Mouse (Mus musculus) cerebellum, adult 9-10 months (tissue): ENCODE measurements around the gene Ccdc89.

Experiments
- DNase-seq: peaks from one replicate; pipeline ENCODE4 v3.0.0; 2022

The Ccdc89 gene

DNA sequence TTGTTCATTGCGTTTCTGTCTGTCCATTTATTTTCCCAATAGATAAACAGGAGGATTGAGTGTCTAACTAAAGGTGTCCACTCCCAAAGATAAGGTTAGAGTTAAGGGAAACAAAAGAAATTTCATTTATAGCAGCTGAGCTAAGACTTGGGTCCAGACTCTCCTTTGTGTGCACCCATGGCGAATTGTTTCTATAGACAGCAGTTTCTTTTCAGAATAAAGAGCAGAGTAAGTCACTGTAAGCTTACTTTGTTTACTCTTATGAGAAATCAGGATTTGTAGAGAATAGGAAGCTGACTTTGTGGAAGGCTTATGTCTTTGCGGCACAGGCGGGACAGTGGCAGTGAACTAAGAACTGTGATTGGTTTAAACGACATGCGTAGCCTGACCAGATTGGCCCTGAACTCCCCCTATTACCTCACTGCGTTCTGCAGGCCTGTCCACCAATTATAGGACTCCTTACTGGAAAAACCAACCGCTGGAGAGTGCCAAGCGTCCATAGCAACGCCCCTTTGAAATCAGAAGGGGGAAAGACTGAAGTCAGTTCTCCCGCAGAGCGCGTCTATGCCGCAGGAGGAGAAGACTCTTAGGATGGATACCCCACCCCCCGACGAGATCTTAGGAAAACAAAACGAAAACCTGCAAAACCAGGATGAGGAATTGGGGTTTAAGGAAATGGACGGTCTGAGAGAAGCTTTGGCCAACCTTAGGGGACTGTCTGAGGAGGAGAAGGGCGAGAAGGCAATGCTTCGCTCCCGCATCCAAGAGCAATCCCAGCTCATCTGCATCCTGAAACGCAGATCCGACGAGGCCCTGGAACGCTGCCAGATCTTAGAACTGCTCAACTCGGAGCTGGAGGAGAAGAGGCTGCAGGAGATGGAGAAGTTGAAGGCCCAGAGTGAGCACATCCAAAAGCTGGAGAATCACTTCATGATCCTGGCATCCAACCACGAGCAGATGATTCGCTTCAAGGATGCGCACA is at the start of gene Ccdc89:
Ccdc89 (plus strand) TSS at position 558 of the 982 bp plus-strand sequence.
- peak; percentile 89 for DNase-seq

DNA sequence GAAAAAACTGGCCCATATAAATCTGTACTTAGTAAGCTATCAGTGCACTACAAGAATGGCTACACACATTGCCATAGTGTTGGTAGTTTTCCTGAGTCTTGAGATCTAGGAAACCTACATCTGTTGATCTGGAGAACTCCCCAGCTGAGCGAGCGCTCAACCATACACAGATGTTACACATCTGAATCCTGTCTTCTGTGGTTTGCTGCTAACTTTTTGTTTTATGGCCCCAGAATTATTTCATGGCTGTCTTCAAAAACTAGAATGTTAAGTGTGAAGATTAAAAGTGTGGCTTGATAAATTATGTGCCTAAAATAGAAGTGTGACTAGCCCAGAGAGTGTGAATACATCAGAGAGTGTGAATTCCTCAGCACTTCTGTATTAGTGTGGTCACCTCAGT is 42.0 kb upstream of the Ccdc89 start:
- DNase-seq: no peak

DNA sequence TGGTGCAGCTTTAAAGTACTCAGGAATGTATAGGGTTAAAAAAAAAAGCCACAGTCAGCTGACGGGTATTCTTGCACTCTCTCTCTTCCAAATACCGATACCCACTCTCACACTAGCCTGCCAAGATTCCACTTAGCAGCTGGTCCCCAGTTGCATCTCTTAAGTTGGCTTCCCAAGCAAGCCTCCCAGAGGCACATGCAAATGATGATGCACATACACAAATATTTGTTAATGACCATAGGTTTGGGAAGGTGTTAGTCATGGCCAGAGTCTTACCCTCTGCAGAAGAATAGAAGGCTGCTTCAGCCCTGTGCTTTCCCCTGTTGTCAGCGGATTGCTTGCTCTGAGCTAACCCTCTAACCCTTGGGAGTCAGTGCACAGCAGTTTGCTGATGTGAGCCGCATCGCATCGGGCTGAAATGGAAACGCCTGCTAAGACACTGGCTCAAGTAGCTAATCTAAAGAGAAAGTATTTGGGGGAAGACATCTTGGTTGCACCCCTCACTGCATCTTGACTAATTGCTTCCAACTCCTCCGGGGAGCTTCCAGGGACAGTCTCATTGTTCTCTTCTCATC is 39.4 kb upstream of the Ccdc89 start:
- DNase-seq: no peak

DNA sequence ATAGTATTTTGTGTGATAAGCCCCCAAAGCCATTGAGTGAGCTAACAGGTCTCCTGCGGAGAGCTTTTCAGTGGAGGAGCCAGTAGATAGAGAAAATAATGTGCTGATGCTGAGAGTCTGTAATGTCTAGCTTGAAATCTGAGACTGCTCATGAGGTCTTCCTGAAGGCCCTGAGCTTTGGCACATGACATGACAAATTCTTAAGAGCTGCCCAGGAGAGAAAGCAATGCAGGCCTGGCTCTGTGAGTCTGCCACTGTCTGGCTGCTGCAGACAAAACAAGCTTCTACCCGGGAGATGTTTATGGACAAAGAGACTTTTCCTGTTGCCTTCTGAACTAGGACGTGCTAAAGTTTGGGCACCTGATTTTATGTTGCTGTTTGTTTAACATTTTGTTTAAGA is 36.6 kb upstream of the Ccdc89 start:
- no peak for DNase-seq

DNA sequence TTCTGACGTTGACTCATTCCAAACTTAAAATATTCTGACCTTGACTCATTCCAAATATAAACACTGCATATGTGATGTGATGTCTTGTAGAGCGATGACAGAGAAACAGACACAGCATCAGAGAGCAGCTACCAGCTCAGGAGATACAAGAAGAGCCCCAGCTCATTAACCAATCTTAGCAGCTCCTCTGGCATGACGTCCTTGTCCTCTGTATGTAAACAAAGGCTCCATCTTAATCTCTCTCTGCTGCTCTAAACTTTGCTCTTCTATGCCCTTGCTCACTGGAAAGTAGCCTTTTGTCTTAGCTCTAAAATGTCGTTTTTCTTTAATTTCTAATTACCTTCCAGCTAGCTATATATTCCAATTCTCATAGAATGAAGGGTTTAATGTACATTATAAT is 31.3 kb upstream of the Ccdc89 start:
- no peak for DNase-seq

DNA sequence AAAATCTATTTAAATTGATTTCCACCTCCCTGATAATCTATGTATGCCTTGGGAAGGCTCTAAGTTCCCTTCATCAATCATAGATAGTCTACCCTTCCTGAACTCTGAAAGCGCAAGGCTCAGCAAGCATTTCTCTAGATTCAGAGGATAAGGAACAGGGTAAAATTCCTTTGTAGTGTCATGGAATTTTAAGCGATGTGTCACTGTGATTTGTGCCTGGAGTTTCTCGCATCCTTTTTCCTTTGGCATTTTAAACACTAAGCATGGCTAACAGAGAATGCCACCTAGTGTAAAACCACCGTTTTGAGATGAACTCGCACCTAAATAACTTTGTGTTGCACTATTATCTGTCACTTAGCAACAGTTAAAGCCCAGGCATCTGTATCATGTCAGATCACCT is 30.4 kb upstream of the Ccdc89 start:
- no peak for DNase-seq

DNA sequence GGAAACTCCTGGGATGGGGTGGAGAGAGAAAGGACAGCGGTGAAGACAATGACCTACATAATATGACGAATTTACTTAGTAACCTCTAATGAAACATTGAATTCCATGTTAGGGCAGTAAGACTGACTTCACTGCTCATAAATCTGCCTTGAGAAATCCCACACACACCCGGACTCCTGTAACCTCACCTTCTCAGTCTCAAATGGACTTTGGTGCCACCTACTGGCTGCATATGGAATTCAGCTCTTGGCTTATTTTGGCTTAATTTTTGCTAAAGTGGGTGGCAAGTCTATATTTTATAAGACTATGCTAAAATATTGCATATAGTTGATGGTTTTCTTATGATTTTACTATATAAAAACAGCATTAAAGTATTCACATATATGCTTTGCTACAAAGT is 16.4 kb upstream of the Ccdc89 start:
- peak; percentile 74 for DNase-seq

DNA sequence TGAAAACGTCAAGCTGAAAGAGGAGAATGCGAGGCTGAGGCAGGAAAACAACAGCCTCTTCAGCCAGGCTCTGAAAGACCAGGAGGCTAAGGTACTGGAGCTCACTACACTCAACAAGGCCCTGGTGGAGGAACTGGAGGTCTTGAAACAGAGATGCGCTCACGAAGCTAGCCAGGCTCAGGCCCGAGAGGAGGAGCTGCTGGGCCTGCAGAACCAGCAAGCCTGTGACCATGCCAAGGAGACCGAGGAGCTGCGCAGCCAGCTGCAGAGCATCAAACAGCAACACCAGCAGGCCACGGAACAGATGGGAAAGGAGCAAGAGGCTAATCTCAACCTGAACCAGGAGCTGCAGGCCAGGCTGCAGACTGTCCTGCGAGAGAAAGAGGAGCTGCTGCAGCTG is 629 bp downstream of the Ccdc89 start:
- no peak for DNase-seq

DNA sequence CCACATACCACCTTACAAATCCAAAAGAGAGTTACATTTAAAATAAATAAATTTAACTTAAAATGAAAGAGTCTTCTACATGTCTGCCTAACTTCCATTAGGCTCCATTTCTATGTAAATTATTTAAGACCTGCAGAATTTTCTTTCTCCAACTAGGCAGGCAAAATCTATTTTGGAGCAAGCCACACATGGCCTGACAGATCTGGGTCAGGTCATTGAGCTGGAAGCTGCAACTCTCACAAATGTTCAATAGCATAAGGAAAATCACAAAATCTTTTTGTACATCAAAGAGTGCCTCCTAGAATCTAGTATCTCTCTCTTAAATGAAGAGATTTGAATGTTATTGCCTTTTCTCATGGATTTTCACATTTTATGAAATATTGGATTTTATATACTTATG is 5.8 kb downstream of the Ccdc89 start:
- peak; percentile 51 for DNase-seq

DNA sequence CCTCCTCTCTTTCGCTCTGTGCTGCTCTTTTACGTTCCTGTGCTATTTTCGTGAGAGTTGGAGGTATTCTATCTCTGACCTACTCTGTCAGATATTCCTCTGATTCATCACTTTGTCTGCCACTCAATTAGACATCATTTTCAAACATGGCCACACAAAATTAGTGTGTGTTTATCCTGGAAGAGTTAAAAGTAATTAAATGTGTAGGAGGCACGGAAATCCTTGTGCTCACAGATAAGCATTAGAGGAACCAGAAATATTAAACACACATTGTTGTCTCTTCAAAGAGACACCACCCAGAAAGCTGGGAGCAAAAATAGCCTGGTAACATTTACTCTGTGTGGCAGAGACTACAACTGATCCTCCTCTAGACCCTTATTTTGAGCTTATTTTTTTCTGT is 13.7 kb downstream of the Ccdc89 start:
- DNase-seq: no peak

DNA sequence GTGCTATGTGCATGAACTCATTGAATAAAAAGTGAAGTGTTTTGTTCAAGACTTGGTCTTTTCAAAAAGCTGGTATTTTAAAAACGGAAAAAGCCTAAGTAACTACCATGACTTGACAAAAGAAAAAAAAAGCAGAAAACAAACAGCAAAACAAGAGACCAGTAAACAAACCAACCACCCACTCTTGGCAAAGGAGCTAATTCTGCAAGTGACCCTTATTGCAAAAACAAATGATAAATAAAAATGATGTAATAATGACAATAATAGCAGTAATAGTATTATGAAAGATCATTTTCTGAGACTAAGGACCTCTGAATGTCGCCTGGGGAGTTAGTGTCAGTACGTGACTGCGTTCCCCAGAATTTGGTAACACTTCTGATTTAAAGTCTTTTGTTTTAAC is 15.7 kb downstream of the Ccdc89 start:
- DNase-seq: peak; percentile 65

DNA sequence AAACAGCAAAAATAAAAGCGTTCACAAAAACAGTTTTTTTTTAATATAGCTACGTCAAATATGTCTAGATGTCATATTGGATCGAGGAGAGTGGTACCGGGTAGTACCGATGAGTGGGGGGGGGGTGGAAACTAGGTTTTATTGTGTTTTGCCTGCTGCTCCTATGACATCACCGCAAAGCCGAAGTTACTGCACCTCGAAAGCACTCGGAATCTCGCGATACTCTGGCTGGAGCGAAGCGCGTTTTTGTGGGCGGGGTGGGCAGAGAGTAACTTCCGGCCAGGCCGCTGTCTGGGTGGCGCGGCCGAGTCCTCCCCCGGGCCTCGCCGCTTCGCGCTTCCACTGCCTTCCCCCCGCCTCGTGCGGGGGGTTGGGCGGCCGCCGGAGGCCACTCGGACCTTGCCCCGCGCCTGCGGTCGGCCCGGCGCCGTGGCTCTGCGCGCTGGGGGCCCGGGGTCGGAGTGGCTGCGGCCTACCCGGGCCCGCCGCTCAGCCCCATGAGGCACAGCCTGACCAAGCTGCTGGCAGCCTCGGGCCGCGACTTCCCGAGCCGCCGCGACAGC is 16.2 kb downstream of the Ccdc89 start, which contains the start of gene Crebzf:
Crebzf (plus strand) TSS at position 212 of the 563 bp plus-strand sequence.
- peak; percentile 96 for DNase-seq

DNA sequence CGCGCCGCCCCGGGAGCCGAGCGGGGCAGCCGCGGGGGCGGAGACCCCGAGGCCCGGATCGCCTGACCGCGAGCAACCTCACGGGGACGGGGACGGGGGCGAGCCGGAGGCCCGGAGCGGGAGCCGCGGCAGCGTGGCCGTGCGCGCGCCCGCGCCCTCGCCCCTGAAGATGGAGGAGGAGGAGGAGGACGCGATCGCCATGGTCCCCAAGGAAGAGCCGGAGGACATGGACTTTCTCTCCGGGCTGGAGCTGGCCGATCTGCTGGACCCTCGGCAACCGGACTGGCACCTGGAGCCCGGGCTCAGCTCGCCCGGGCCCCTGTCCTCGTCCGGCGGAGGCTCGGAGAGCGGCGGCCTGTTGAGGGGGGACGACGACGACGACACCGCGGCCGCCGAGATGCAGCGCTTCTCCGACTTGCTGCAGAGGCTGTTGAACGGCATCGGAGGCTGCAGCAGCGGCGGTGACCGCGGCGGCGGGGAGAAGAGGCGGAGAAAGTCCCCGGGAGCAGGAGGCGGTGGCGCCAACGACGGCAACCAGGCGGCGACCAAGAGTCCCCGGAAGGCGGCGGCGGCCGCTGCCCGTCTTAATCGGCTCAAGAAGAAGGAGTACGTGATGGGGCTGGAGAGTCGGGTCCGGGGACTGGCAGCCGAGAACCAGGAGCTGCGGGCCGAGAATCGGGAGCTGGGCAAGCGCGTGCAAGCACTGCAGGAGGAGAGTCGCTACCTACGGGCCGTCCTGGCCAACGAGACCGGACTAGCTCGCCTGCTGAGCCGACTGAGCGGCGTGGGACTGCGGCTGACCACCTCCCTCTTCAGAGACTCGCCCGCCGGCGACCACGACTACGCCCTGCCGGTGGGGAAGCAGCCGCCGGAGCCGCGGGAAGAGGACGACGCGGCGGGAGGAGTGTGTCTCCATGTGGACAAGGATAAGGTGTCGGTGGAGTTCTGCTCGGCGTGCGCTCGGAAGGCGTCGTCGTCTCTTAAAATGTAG is 17.0 kb downstream of the Ccdc89 start:
- peak; percentile 73 for DNase-seq

DNA sequence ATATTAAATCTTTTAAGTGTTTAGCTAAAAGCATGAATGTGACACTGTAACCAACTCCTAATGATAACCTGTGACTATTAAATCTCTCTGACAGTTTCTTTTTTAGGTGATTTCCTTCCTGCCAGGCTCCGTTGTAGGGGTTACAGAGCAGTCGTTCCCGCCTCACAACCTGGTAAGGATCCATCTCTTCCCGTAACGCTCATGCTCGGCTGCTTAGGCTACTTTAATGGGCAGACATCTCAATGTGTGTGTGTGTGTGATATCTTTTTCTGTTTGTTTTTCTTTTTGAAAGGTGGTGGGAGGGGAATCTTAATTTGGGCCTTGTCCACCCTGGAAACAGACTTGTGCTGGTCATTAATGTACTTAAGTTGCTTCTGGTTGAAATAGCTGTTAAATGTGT is 17.8 kb downstream of the Ccdc89 start:
- DNase-seq: peak; percentile 35

DNA sequence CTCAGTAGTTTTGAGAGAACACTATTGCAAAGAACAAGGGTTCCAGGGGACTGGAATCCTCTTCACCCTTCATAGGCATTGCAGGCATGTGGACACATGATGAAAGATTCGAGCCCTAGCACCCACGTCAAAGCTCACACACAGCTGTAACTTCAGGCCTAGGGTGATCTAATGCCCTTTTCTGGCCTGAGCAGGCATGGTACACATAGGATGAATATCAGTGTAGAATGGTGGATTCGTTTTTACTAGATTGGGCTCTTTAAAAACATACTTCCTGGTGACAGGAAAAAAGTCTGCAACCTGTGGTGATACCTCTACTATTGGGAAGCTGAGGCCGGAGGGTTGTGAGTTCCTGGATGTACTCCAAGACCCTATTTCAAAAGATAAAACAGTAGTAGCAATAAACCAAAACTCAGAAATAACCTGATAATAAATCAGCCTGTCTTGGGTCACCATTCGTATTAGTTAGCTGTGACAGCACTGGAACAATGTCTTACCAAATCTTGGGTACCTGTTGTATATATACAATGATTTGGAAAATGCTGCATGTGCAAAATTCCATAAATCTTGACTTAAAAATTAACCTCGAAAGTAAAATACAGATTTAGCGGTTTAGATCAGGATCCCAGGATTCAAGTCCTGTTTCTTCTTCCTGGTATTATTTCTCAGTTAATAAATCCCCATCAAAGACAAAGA is 29.9 kb downstream of the Ccdc89 start:
- no peak for DNase-seq

DNA sequence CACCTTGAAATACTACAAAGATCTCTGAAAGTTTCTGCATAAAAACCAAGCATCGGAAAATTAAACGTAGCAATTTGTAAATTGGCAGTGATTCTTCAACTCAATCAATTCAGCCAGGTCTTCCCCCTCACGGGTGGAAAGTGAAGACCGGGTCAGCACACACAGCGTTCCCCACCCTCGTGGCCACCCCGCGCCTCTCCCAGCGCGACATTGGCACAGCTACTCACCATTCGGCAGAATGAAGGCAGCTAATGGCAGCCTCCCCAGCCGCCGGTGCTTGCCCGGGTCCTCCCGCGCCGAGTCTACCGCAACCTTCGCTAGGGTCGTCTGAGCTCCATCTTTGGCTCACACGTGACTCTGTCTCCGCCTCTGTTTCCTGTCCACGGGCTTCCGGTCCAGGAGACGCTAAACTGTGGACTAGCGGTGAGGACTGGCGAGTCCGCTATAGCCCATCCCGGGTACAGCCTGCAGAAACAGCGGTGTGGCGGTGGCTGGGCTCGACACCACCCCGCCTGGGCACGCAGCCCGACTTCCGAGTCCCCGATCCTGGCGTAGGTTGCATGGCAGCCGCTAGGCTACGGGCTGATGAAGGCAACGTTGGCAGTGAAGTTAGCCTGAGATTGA is 30.6 kb downstream of the Ccdc89 start, which contains the start of gene Tmem126a:
Tmem126a (minus strand) TSS at position 385 of the 624 bp plus-strand sequence.
- peak; percentile 86 for DNase-seq

DNA sequence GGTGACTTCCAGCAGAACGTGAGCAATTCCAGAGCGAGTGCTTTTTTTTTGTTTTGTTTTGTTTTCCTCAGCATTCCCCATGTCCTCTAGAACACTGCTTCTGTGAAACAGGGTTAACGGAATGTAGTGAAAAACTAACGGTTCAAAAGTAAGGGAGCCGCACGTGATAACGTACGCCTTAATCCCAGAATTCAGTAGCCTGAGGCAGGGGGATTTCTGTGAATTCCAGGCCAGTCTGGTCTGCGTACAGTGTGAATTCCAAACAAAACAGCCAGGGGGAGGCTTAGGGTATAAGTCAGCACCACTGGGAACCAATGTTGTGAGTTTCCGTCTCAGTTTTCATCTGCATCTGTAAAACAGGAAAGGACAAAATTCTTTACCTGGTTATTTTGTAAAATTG is 31.1 kb downstream of the Ccdc89 start:
- DNase-seq: peak; percentile 57

DNA sequence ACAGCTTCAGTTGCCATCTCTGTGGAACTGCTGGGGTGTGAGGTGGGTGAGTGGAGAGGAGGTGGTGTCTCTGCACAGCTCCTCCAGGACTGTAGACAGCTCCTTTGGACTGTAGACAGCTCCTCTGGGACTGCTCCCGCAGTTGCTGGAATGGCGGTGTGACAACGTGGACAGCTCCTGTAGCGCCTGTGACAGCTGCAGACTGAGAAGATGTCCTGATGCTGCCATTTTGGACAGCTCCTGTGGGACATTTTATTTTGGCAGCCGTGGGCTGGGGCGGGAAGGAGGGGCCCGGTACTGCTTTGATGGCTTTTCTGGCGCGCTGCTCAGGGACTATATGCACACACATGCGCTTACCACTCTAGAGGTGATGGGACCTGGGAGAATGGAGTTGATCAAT is 34.0 kb downstream of the Ccdc89 start:
- no peak for DNase-seq

DNA sequence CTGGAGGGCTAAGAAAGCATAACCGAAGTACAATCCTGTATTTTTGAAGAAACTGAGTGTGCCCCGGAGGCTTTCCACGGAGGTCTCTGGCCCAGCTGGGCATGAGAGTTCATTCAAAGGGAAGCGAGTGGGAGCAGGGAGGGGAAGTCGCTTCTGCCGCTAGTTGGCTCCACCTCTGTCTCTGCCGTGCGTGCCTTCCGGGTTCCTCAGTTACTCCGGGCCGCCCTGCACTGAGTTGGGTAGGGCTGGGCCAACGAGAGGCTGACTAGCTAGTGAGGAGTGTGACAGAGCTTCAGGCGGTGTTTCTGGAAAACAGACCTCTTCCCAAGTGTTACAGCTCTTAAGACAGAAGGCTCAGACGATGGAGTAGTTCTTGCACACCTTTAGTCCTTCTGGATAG is 34.6 kb downstream of the Ccdc89 start:
- no peak for DNase-seq

DNA sequence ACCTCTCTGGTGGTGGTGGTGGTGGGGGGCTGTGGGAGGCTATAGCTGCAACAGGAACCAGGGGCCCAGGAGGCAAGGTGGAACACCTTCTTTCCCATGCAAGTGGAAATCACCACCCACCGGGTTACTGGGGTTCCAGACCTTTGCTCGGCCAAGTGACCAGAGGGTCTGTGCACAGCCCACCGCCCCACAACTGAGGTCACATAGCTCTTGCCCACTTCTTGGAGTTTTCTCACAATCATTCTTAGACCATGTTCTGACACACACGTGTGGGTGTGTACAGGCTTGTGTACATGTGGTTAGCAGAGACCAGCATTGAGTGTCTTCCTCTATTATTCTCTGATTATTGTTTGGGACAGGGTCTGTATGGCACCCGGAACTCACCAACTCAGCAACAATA is 35.1 kb downstream of the Ccdc89 start:
- DNase-seq: no peak

DNA sequence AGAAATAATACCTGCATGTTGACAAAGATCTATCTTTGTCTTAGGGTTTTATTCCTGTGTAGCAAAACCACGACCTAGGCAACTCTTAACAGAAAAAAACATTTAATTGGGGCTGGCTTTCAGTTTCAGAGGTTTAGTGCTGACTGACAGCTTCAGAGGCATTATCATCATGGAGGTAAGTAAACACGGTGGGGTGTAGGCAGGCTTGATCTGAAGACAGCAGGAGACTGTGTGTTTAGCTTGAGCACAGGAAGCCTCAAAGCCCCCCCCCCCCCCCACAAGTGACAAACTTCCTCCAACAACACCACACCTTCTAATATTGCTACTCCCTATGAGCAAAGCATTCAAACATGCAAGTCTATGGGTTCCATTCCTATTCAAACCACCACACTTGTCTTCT is 47.1 kb downstream of the Ccdc89 start:
- no peak for DNase-seq
